In the genomic region with DNA sequence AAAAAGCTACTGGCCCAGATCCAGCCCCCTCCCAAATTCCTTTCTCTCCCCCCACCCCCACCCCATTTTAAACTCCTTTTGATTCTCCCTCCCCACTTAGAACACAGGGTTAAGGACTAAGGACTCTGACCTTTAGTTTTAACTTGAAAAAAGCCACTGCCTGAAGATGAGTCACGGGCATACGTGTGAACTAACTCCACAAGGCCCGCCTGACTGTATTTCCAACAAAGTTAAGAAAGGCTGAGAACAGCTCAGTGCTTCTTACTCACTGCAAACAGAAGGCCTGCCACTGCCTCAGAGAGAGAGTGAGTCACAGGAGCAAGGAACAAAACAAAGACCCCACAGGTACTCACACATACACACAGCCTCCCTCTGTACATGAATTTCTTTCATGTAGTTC, we compare ENCODE assay signal across 10 mouse cellular contexts. TPM values are rescaled to one million over a fixed set of nuclear protein-coding genes. Genes with fewer than 3 reads are reported as not detected.
A peak's percentile ranks its signal among the peaks of the same experiment; 100 is the strongest.
DNase-seq lines count a peak whose midpoint lies in the region; ATAC-seq and TF ChIP-seq lines count a peak whose summit lies in the region.
"Had no signal": no experiment of that assay in that cellular context is flagged by ENCODE, and none has a peak within 500 bp of the region (broad histone marks: within the 10 kb centered on the region; RNA-seq: fewer than 3 reads in every experiment).

No protein-coding gene starts in this region.

- no peak overlapping the region for H3K9ac ChIP-seq in forebrain, embryonic 12.5 days
- H3K9ac ChIP-seq in forebrain, embryonic 16.5 days (replicated peaks; ENCODE audit: low read depth, low read length): no peak overlapping the region
- no peak overlapping the region for H3K9ac ChIP-seq in hindbrain, postnatal 0 days (replicated peaks; ENCODE audit: low read length)
- H3K9ac ChIP-seq in lung, postnatal 0 days (replicated peaks; ENCODE audit: low read depth): no peak overlapping the region
- no peak overlapping the region for H3K9ac ChIP-seq in liver, postnatal 0 days (replicated peaks)
- H3K9ac ChIP-seq: embryonic facial prominence, embryonic 12.5 days had no signal

- TF ChIP-seq POLR2A in testis, adult 2 months (IDR thresholded peaks at IDR 0.05; ENCODE audit: control insufficient read depth, low read depth, low read length): no peak

- no peaks in the 10 kb centered on the region for H3K9me3 ChIP-seq in forebrain, embryonic 12.5 days
- H3K9me3 ChIP-seq in forebrain, embryonic 16.5 days (ENCODE audit: control insufficient read depth, low read length): no peaks in the 10 kb centered on the region
- no peaks in the 10 kb centered on the region for H3K9me3 ChIP-seq in hindbrain, postnatal 0 days (ENCODE audit: low read length)
- no peaks in the 10 kb centered on the region for H3K9me3 ChIP-seq in lung, postnatal 0 days (ENCODE audit: low read length)
- no peaks in the 10 kb centered on the region for H3K9me3 ChIP-seq in liver, postnatal 0 days (ENCODE audit: low read length)
- H3K9me3 ChIP-seq: embryonic facial prominence, embryonic 12.5 days had no signal

- H3K27ac ChIP-seq in forebrain, embryonic 12.5 days: peak overlapping the region; percentile 66
- no peak overlapping the region for H3K27ac ChIP-seq in forebrain, embryonic 16.5 days (ENCODE audit: low read length)
- H3K27ac ChIP-seq in testis, adult 2 months (ENCODE audit: control insufficient read depth, insufficient read depth, low read depth, low read length): peak overlapping the region; percentile 70
- H3K27ac ChIP-seq in hindbrain, postnatal 0 days: 0 out of 2 replicates have a peak overlapping the region, but pooled peaks have one; percentile 12
- H3K27ac ChIP-seq in lung, postnatal 0 days (ENCODE audit: low read length): peak overlapping the region; percentile 79
- no peak overlapping the region for H3K27ac ChIP-seq in liver, postnatal 0 days (ENCODE audit: low read depth)
- H3K27ac ChIP-seq: embryonic facial prominence, embryonic 12.5 days had no signal

- no peak for DNase-seq in testis, postnatal 14 days (ENCODE audit: low spot score)
- no peak for DNase-seq in hindbrain, postnatal 0 days (ENCODE audit: low spot score)
- peak; percentile 95 for DNase-seq in lung, postnatal 0 days (ENCODE audit: low spot score)
- no peak for DNase-seq in liver, postnatal 0 days
- DNase-seq in neural tube, embryonic 10.5 days (ENCODE audit: extremely low spot score, low spot score): no peak

- no peaks in the 10 kb centered on the region for H3K36me3 ChIP-seq in forebrain, embryonic 12.5 days (replicated peaks)
- H3K36me3 ChIP-seq in forebrain, embryonic 16.5 days (ENCODE audit: control insufficient read depth, insufficient read depth): no peaks in the 10 kb centered on the region
- H3K36me3 ChIP-seq in testis, adult 2 months (ENCODE audit: control insufficient read depth, insufficient read depth, low read length): no peaks in the 10 kb centered on the region
- H3K36me3 ChIP-seq in hindbrain, postnatal 0 days (ENCODE audit: insufficient read depth, low read length): no peaks in the 10 kb centered on the region
- H3K36me3 ChIP-seq in lung, postnatal 0 days (ENCODE audit: insufficient read depth, low read length): no peaks in the 10 kb centered on the region
- H3K36me3 ChIP-seq in liver, postnatal 0 days (replicated peaks; ENCODE audit: insufficient read depth, low read length): no peaks in the 10 kb centered on the region
- H3K36me3 ChIP-seq: embryonic facial prominence, embryonic 12.5 days had no signal

- H3K27me3 ChIP-seq in forebrain, embryonic 12.5 days: no peaks in the 10 kb centered on the region
- no peaks in the 10 kb centered on the region for H3K27me3 ChIP-seq in forebrain, embryonic 16.5 days (replicated peaks; ENCODE audit: control insufficient read depth, insufficient read depth, low read length)
- no peaks in the 10 kb centered on the region for H3K27me3 ChIP-seq in testis, adult 2 months (ENCODE audit: control insufficient read depth, insufficient read depth, low read length)
- H3K27me3 ChIP-seq in hindbrain, postnatal 0 days (ENCODE audit: insufficient read depth, low read length): no peaks in the 10 kb centered on the region
- no peaks in the 10 kb centered on the region for H3K27me3 ChIP-seq in lung, postnatal 0 days (replicated peaks; ENCODE audit: insufficient read depth, low read length)
- H3K27me3 ChIP-seq in liver, postnatal 0 days (ENCODE audit: insufficient read depth, low read length): no peaks in the 10 kb centered on the region
- H3K27me3 ChIP-seq: CH12.LX; embryonic facial prominence, embryonic 12.5 days had no signal

- no peak for TF ChIP-seq CTCF in testis, adult 2 months (IDR thresholded peaks at IDR 0.05; ENCODE audit: control insufficient read depth, insufficient read depth, insufficient replicate concordance, low read depth, low read length)
- TF ChIP-seq CTCF in hindbrain, postnatal 0 days (IDR thresholded peaks at IDR 0.05; ENCODE audit: low read depth): no peak
- no peak for TF ChIP-seq CTCF in lung, postnatal 0 days (IDR thresholded peaks at IDR 0.05)
- no peak for TF ChIP-seq CTCF in liver, postnatal 0 days (IDR thresholded peaks at IDR 0.05; ENCODE audit: low read depth)

- 0 out of 2 replicates have a peak, but pooled peaks have one; percentile 19 for TF ChIP-seq EP300 in lung, postnatal 0 days (IDR thresholded peaks at IDR 0.05)
- no peak for TF ChIP-seq EP300 in liver, postnatal 0 days (IDR thresholded peaks at IDR 0.05; ENCODE audit: low read depth)

- H3K4me1 ChIP-seq in forebrain, embryonic 12.5 days: peaks cover 44% of the 10 kb centered on the region
- peaks cover 24% of the 10 kb centered on the region for H3K4me1 ChIP-seq in forebrain, embryonic 16.5 days (replicated peaks; ENCODE audit: control insufficient read depth, insufficient read depth, low read length)
- H3K4me1 ChIP-seq in testis, adult 2 months (ENCODE audit: control insufficient read depth, insufficient read depth, low read length): 0 out of 2 replicates have a peak, but pooled peaks cover 3% of the 10 kb centered on the region
- peaks cover 5% of the 10 kb centered on the region; the same call in 1 of the 2 replicates for H3K4me1 ChIP-seq in hindbrain, postnatal 0 days (ENCODE audit: insufficient read depth, low read length)
- H3K4me1 ChIP-seq in lung, postnatal 0 days (ENCODE audit: insufficient read depth, low read depth, low read length): peaks cover 6% of the 10 kb centered on the region; the same call in 1 of the 2 replicates
- no peaks in the 10 kb centered on the region for H3K4me1 ChIP-seq in liver, postnatal 0 days (ENCODE audit: insufficient read depth)

- no peak overlapping the region for H3K4me3 ChIP-seq in forebrain, embryonic 12.5 days (replicated peaks)
- no peak overlapping the region for H3K4me3 ChIP-seq in forebrain, embryonic 16.5 days (replicated peaks; ENCODE audit: low read length)
- no peak overlapping the region for H3K4me3 ChIP-seq in testis, adult 2 months (ENCODE audit: control insufficient read depth, low read depth, low read length)
- H3K4me3 ChIP-seq in hindbrain, postnatal 0 days (ENCODE audit: low read length): no peak overlapping the region
- no peak overlapping the region for H3K4me3 ChIP-seq in lung, postnatal 0 days (ENCODE audit: low read depth, low read length)
- H3K4me3 ChIP-seq in liver, postnatal 0 days (ENCODE audit: low read depth, low read length): no peak overlapping the region
- H3K4me3 ChIP-seq: embryonic facial prominence, embryonic 12.5 days had no signal

- ATAC-seq in forebrain, embryonic 12.5 days (ENCODE audit: low FRiP score): 0 out of 2 replicates have a peak, but pooled peaks have one; percentile 36
- no peak for ATAC-seq in forebrain, embryonic 16.5 days
- ATAC-seq in hindbrain, postnatal 0 days: no peak
- peak; percentile 92 for ATAC-seq in lung, postnatal 0 days
- ATAC-seq in liver, postnatal 0 days: no peak

- WGBS in forebrain, embryonic 12.5 days: 15% methylated on average over 3 of the region's 3 CpGs
- 11% methylated on average over 3 of the region's 3 CpGs for WGBS in forebrain, embryonic 16.5 days
- WGBS in hindbrain, postnatal 0 days: 42% methylated on average over 3 of the region's 3 CpGs
- WGBS in lung, postnatal 0 days: 23% methylated on average over 3 of the region's 3 CpGs
- 50% methylated on average over 3 of the region's 3 CpGs for WGBS in liver, postnatal 0 days (ENCODE audit: insufficient replicate concordance)

- H3K4me2 ChIP-seq in forebrain, embryonic 12.5 days: peak overlapping the region; percentile 19; the same call in 1 of the 2 replicates
- H3K4me2 ChIP-seq in forebrain, embryonic 16.5 days (ENCODE audit: low read length): no peak overlapping the region
- no peak overlapping the region for H3K4me2 ChIP-seq in hindbrain, postnatal 0 days (ENCODE audit: low read depth, low read length)
- H3K4me2 ChIP-seq in lung, postnatal 0 days (replicated peaks; ENCODE audit: low read depth, low read length): peak overlapping the region; percentile 14; the same call in 1 of the 2 replicates
- H3K4me2 ChIP-seq in liver, postnatal 0 days (ENCODE audit: low read depth, low read length): no peak overlapping the region
- H3K4me2 ChIP-seq: embryonic facial prominence, embryonic 12.5 days had no signal

RNA-seq across cellular contexts. Expression of a gene that starts 48.6 kb away (rescaled TPM):
- 81.7 and 82.1 TPM in 2 replicates for polyA plus RNA-seq in forebrain, embryonic 12.5 days (2016; fragmentation: Nextera tagmentation; extraction: Ambion mirVana)
- polyA plus RNA-seq in forebrain, embryonic 16.5 days (2015; fragmentation: Nextera tagmentation; extraction: Ambion mirVana): 130 and 147 TPM in 2 replicates
- 8.3 and 8.4 TPM in 2 replicates for polyA plus RNA-seq in testis, adult 2 months (2012; rRNA removed)
- total RNA-seq in hindbrain, postnatal 0 days (2014; rRNA removed): 18.6 and 22.7 TPM in 2 replicates
- 61.3 and 62.9 TPM in 2 replicates for polyA plus RNA-seq in hindbrain, postnatal 0 days (2015; fragmentation: Nextera tagmentation; extraction: Ambion mirVana)
- 32.7 and 37.0 TPM in 2 replicates for polyA plus RNA-seq in lung, postnatal 0 days (2015; fragmentation: Nextera tagmentation; extraction: Ambion mirVana)
- 28.5 and 34.8 TPM in 2 replicates for polyA plus RNA-seq in liver, postnatal 0 days (2015; fragmentation: Nextera tagmentation; extraction: Ambion mirVana)

Comparison
In these comparisons a context has a peak if more than half of its experiments do, and no peak if none do; other contexts are left out.
1. ATAC-seq: peak in forebrain, embryonic 12.5 days (single experiment) and lung, postnatal 0 days (single experiment); none in forebrain, embryonic 16.5 days (single experiment), hindbrain, postnatal 0 days (single experiment) and liver, postnatal 0 days (single experiment).
2. H3K27ac ChIP-seq: peak in forebrain, embryonic 12.5 days (single experiment), testis, adult 2 months (single experiment), hindbrain, postnatal 0 days (single experiment) and lung, postnatal 0 days (single experiment); none in forebrain, embryonic 16.5 days (single experiment) and liver, postnatal 0 days (single experiment).
3. H3K4me2 ChIP-seq: peak in forebrain, embryonic 12.5 days (single experiment) and lung, postnatal 0 days (single experiment); none in forebrain, embryonic 16.5 days (single experiment), hindbrain, postnatal 0 days (single experiment) and liver, postnatal 0 days (single experiment).